Mouse (Mus musculus) ES-E14 (cell line): ENCODE data around the gene Bricd5. TPM values are rescaled to one million over a fixed set of nuclear protein-coding genes. Genes with fewer than 3 reads are reported as not detected.
A peak's percentile ranks its signal among the peaks of the same experiment; 100 is the strongest.

ENCODE experiments used
- DNase-seq: peaks from one replicate; pipeline ENCODE4 v3.0.0-alpha.2; 2013; ENCODE audit warnings: low read depth, low spot score
- H3K27ac ChIP-seq: 2 replicates; pipeline ENCODE4 v1.5.1; 2012; ENCODE audit warnings: low read depth, mild to moderate bottlenecking, low read length, moderate library complexity, mixed read lengths; ENCODE audit not compliant: poor library complexity, insufficient read depth, severe bottlenecking
- H3K36me3 ChIP-seq: 2 replicates; pipeline ENCODE4 v1.6.1; 2012; ENCODE audit warnings: mild to moderate bottlenecking, low read length, moderate library complexity, mixed read lengths; ENCODE audit not compliant: control insufficient read depth, poor library complexity, insufficient read depth, severe bottlenecking
- H3K4me1 ChIP-seq, 2 experiments: fragments of 150-350 bp in 1 of 2; sonication (generic) in 1 of 2; 2 replicates each; pipeline ENCODE4 v1.6.1; 2012; ENCODE audit warnings: low read length in 2 of 2, mild to moderate bottlenecking in 1 of 2, mixed read lengths in 1 of 2; ENCODE audit not compliant: control insufficient read depth in 2 of 2, insufficient read depth in 2 of 2, poor library complexity in 1 of 2
- H3K4me3 ChIP-seq, 2 experiments: fragments of 150-350 bp in 1 of 2; sonication (generic) in 1 of 2; 2 replicates each; pipeline ENCODE4 v1.5.1; 2012; ENCODE audit warnings: low read length in 2 of 2, low read depth in 1 of 2, mild to moderate bottlenecking in 1 of 2, mixed read lengths in 1 of 2; ENCODE audit not compliant: insufficient read depth in 1 of 2, poor library complexity in 1 of 2, severe bottlenecking in 1 of 2
- H3K9ac ChIP-seq: 2 replicates; pipeline ENCODE4 v1.6.1; 2012; ENCODE audit warnings: low read depth, mild to moderate bottlenecking, low read length, mixed read lengths; ENCODE audit not compliant: poor library complexity, insufficient read depth, severe bottlenecking
- H3K9me3 ChIP-seq: fragments of 150-350 bp; sonication (generic); 2 replicates; pipeline ENCODE4 v1.6.1; 2012; ENCODE audit warnings: low read depth, mild to moderate bottlenecking, low read length; ENCODE audit not compliant: control insufficient read depth, insufficient read depth
- CHD2 ChIP-seq: IDR thresholded peaks from 2 replicates; pipeline ENCODE4 v1.6.1; 2014; ENCODE audit warnings: mild to moderate bottlenecking, low read depth, low read length, inconsistent platforms
- HCFC1 ChIP-seq: IDR thresholded peaks from 2 replicates; pipeline ENCODE4 v1.6.1; 2012; ENCODE audit warnings: low read length, inconsistent platforms, borderline replicate concordance; ENCODE audit not compliant: insufficient read depth
- MAFK ChIP-seq: IDR thresholded peaks from 2 replicates; pipeline ENCODE4 v1.6.1; 2014; ENCODE audit warnings: mild to moderate bottlenecking, low read depth, low read length, inconsistent platforms; ENCODE audit not compliant: insufficient read depth
- ZC3H11A ChIP-seq: IDR thresholded peaks from 2 replicates; pipeline ENCODE4 v1.6.1; 2012; ENCODE audit warnings: low read depth, mild to moderate bottlenecking, inconsistent platforms, low read length, borderline replicate concordance
- ZNF384 ChIP-seq: IDR thresholded peaks from 2 replicates; pipeline ENCODE4 v1.6.1; 2012; ENCODE audit warnings: low read depth, low read length, inconsistent platforms
- in situ Hi-C, 2 experiments: fragments of 600-800 bp; cut with MboI; formaldehyde crosslinking; loops; one replicate each; pipeline ENCODE4 v1.15.1; 2025; ENCODE audit warnings: low sequenced_read_pairs in 2 of 2, inconsistent platforms in 1 of 2; ENCODE audit not compliant: unreplicated experiment in 2 of 2
- total RNA-seq: library from RNA; depleted of rRNA; stranded (reverse); fragments of 300-350 nt; gene quantifications from 2 replicates; pipeline ENCODE4 v1.2.3, GENCODE M21; 2012

Gene Bricd5
- total RNA-seq, 1 experiment, result 1.4 TPM

DNA sequence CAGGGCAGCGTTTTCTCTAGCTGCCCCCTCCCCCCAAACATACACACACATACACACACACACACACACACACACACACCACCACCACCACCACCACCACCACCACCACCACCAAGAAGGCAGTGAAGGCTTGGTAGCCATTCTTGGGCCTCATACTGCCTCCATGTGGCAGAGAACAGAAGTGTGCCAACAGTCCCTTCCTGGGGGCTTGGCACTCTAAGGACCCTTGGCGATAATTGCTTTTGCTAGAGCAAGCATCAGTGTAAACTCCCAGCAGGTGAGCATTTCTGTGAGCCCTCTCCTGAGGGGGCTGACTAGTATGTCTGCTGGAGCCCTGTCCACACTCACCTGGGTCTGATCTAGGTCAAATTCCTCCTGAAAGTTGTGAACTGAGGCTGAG is 32.5 kb upstream of the Bricd5 start:
- Histone ChIP-seq H3K9ac (no peak overlapping the region), H3K4me3 (no peak overlapping the region), H3K36me3 (peaks cover 37% of the 10 kb centered on the region), H3K27ac (no peak overlapping the region), H3K4me1 (peaks cover 0 to 2% of the 10 kb centered on the region in 2 experiments; a peak in 1 of 4 replicates), H3K9me3 (no peaks in the 10 kb centered on the region)
- in situ Hi-C loops, result no loop called here
- TF ChIP-seq CHD2 (no peak), MAFK (no peak), ZNF384 (no peak), ZC3H11A (no peak), HCFC1 (no peak)
- DNase-seq, result no peak

DNA sequence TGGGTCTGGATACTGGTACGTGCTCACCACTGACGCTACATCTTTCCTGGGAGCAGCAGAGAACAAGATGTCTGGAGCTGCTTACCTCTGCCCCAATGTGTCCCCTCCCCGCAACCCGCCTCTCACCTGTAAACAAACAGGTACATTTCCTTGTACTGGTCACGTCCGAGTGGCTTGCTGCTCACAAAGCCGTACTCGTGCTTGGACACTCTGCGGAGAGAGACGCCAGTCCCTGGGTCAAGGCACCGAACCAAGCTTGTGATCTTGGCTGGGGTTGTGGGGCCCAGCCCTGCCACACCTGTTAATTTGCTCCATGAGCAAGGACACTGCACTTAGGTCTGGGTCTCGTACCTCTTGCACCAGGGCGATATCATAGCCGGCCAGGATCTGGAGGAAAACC is 31.6 kb upstream of the Bricd5 start:
- no peak overlapping the region for H3K27ac ChIP-seq
- in situ Hi-C loops, result no loop called here

DNA sequence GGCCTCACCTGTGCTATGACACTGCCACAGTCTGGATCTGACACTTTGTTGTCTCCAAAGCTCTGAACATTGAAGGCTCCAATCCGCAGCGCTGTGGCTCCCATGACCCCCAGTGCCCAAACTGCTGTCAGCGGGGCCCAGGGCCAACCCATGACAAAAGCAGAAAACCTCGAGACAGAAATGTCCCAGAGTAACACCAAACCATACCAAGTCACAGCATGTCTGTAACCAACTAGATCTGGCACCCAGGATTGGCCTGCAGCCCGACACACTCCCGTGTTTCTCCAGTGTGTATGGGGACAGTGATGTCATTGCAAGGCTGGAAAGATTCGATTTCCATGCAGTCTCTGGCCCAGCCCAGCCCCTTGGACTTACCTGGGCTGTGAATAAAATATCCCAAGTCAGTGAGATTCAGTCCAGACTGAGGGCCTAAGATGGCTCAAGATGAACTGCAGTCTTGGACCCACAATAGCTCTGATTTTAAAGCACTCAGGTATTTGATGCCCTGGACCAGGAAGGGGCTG is 31.0 kb upstream of the Bricd5 start, which contains the start of gene Dnase1l2:
Dnase1l2 (minus strand) TSS at position 474 of the 524 bp plus-strand sequence.
- H3K4me1 ChIP-seq, result peaks cover 0 to 2% of the 10 kb centered on the region in 2 experiments; a peak in 1 of 4 replicates
- no peaks in the 10 kb centered on the region for H3K9me3 ChIP-seq
- peak within 1 kb of the TSS in 1 of 2 experiments; percentile 21; a peak in 1 of 4 replicates for H3K4me3 ChIP-seq
- in situ Hi-C loops, result no loop called here
- H3K9ac ChIP-seq, result no peak within 1 kb of the TSS
- TF ChIP-seq CHD2 (no peak), ZNF384 (no peak), HCFC1 (no peak), ZC3H11A (no peak), MAFK (no peak)
- peaks cover 46% of the 10 kb centered on the region for H3K36me3 ChIP-seq
- no peak within 1 kb of the TSS for H3K27ac ChIP-seq
- DNase-seq, result no peak

More for the DNA sequence above, 31.6 kb upstream of the Bricd5 start:
- DNase-seq, result no peak
- TF ChIP-seq ZNF384 (no peak), HCFC1 (no peak), ZC3H11A (no peak), MAFK (no peak), CHD2 (no peak)
- Histone ChIP-seq H3K9ac (no peak overlapping the region), H3K4me1 (peaks cover 0 to 2% of the 10 kb centered on the region in 2 experiments; a peak in 1 of 4 replicates), H3K36me3 (peaks cover 45% of the 10 kb centered on the region), H3K9me3 (no peaks in the 10 kb centered on the region), H3K4me3 (peak overlapping the region in 1 of 2 experiments; percentile 21; a peak in 1 of 4 replicates)

DNA sequence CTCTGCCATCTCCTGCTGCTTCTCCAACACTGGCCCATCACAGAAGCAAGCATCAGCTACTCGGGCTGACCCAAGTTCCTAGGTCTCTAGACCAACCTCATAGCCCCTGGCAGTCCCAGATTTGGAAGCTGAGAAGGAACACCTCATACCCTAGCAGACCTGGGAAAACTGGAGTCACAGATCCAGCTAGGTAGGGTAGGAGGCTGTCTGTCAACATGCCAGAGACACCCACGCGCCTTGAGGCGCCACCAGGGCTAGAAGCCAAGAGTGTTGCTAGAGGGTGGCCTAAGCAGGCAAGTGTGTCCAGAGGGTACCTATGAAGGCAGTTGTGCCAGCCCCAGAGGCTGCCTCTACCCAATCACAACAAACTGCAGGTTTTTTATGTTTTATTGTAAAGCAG is 30.3 kb upstream of the Bricd5 start:
- in situ Hi-C loops, result no loop called here

More for the DNA sequence above, 30.3 kb upstream of the Bricd5 start:
- DNase-seq, result no peak
- Histone ChIP-seq H3K36me3 (peaks cover 49% of the 10 kb centered on the region), H3K9me3 (no peaks in the 10 kb centered on the region), H3K9ac (no peak overlapping the region), H3K27ac (no peak overlapping the region), H3K4me3 (no peak overlapping the region), H3K4me1 (peaks cover 0 to 2% of the 10 kb centered on the region in 2 experiments; a peak in 1 of 4 replicates)
- no peak for TF ChIP-seq ZC3H11A
- no peak for TF ChIP-seq ZNF384
- no peak for TF ChIP-seq HCFC1
- TF ChIP-seq MAFK, result no peak
- no peak for TF ChIP-seq CHD2
